Mouse (Mus musculus) brain, adult 2 months (tissue): ENCODE results near the gene 1700028J19Rik.
"Not testable (repeated sequence)": the region's sequence is repeated elsewhere in the genome, so short reads cannot be mapped to it uniquely, and the experiment has no call there.

ENCODE experiments used
- DNase-seq: peaks from one replicate; pipeline ENCODE4 v3.0.0; 2011; ENCODE audit warnings: low read depth, low spot score

1700028J19Rik gene

GRCm38 (mm10) chr7:44250732-44251275 is 4.3 kb upstream of the 1700028J19Rik start:
- DNase-seq, result not testable (repeated sequence)

GRCm38 (mm10) chr7:44249248-44249647 is 2.8 kb upstream of the 1700028J19Rik start:
- no peak for DNase-seq

GRCm38 (mm10) chr7:44247971-44248370 is 1.5 kb upstream of the 1700028J19Rik start:
- DNase-seq, result no peak

- peak; percentile 78 for DNase-seq
Observed at GRCm38 (mm10) chr7:44246984-44247470, 532 bp upstream of the 1700028J19Rik start.

GRCm38 (mm10) chr7:44244080-44244479 is 2.4 kb downstream of the 1700028J19Rik start:
- DNase-seq, result no peak

GRCm38 (mm10) chr7:44241163-44241562 is 5.3 kb downstream of the 1700028J19Rik start:
- DNase-seq, result peak; percentile 58

- no peak for DNase-seq
Observed at GRCm38 (mm10) chr7:44240712-44241111, 5.8 kb downstream of the 1700028J19Rik start.

- DNase-seq, result no peak
Observed at GRCm38 (mm10) chr7:44239913-44240312, 6.6 kb downstream of the 1700028J19Rik start.

- DNase-seq, result no peak
Observed at GRCm38 (mm10) chr7:44235909-44236308, 10.6 kb downstream of the 1700028J19Rik start, which contains the start of gene Gm36864. Gm36864 (plus strand) TSS chr7:44236177.

GRCm38 (mm10) chr7:44225076-44225475 is 21.4 kb downstream of the 1700028J19Rik start, which contains the start of gene Klk1:
Klk1 (plus strand) TSS chr7:44225360.
- DNase-seq, result no peak

- DNase-seq, result not testable (repeated sequence)
Observed at GRCm38 (mm10) chr7:44222335-44222734, 24.2 kb downstream of the 1700028J19Rik start.

- DNase-seq, result not testable (repeated sequence)
Observed at GRCm38 (mm10) chr7:44221601-44222000, 24.9 kb downstream of the 1700028J19Rik start.

GRCm38 (mm10) chr7:44215645-44216044 is 30.9 kb downstream of the 1700028J19Rik start, which contains the start of gene Klk1b5:
Klk1b5 (plus strand) TSS chr7:44215945.
- DNase-seq, result no peak

- no peak for DNase-seq
Observed at GRCm38 (mm10) chr7:44208307-44208706, 38.2 kb downstream of the 1700028J19Rik start.

GRCm38 (mm10) chr7:44207135-44207534 is 39.4 kb downstream of the 1700028J19Rik start, which contains the start of gene Klk1b4:
Klk1b4 (plus strand) TSS chr7:44207435.
- DNase-seq, result not testable (repeated sequence)

GRCm38 (mm10) chr7:44197891-44198290 is 48.6 kb downstream of the 1700028J19Rik start, which contains the start of gene Klk1b3:
Klk1b3 (plus strand) TSS chr7:44198191.
- no peak for DNase-seq

GRCm38 (mm10) chr7:44193466-44193865 is 53.0 kb downstream of the 1700028J19Rik start:
- not testable (repeated sequence) for DNase-seq

- DNase-seq, result not testable (repeated sequence)
Observed at GRCm38 (mm10) chr7:44187936-44188335, 58.6 kb downstream of the 1700028J19Rik start, which contains the start of gene Klk1b24. Klk1b24 (plus strand) TSS chr7:44188236.

GRCm38 (mm10) chr7:44186516-44186915 is 60.0 kb downstream of the 1700028J19Rik start:
- not testable (repeated sequence) for DNase-seq
